Mouse (Mus musculus) heart, postnatal 25 days (tissue): ENCODE data around the gene 1700025F22Rik. TPM values are rescaled to one million over a fixed set of nuclear protein-coding genes. Genes with fewer than 3 reads are reported as not detected.
"Not testable (repeated sequence)": the region's sequence is repeated elsewhere in the genome, so short reads cannot be mapped to it uniquely, and the experiment has no call there.

ENCODE experiments used
- DNase-seq: peaks from one replicate; pipeline ENCODE4 v3.0.0; 2022; ENCODE audit warnings: low spot score
- intact Hi-C: fragments of 180-260 bp; cut with DNase I; formaldehyde crosslinking; loops from one replicate; pipeline ENCODE4 v1.15.1; 2025
- total RNA-seq, 2 experiments: library from RNA; stranded (reverse); gene quantifications; 2 replicates each; pipeline ENCODE4 v1.2.3; 2021

The 1700025F22Rik gene
- not detected for total RNA-seq

GRCm38 (mm10) chr19:11165172-11165571, at the start of gene 1700025F22Rik:
1700025F22Rik (minus strand) TSS chr19:11165320.
- no peak for DNase-seq

GRCm38 (mm10) chr19:11196546-11196945, 31.4 kb upstream of the 1700025F22Rik start, which contains the start of gene Ms4a13:
Ms4a13 (minus strand) TSS chr19:11196737.
- DNase-seq: no peak
- intact Hi-C loops: no loop called here

More at GRCm38 (mm10) chr19:11165172-11165571, at the start of gene 1700025F22Rik:
- intact Hi-C loops: no loop called here

GRCm38 (mm10) chr19:11192552-11192951, 27.4 kb upstream of the 1700025F22Rik start:
- intact Hi-C loops: no loop called here
- DNase-seq: no peak

GRCm38 (mm10) chr19:11184121-11184520, 19.0 kb upstream of the 1700025F22Rik start:
- DNase-seq: no peak
- intact Hi-C loops: no loop called here

GRCm38 (mm10) chr19:11177464-11177863, 12.3 kb upstream of the 1700025F22Rik start:
- DNase-seq: no peak
- intact Hi-C loops: no loop called here

GRCm38 (mm10) chr19:11157890-11158289, 7.2 kb downstream of the 1700025F22Rik start:
- DNase-seq, intact Hi-C loops: not testable (repeated sequence)

- intact Hi-C loops: no loop called here
- DNase-seq: no peak
These were observed 29.8 kb downstream of the 1700025F22Rik start for GRCm38 (mm10) chr19:11135336-11135735.

GRCm38 (mm10) chr19:11134852-11135251, 30.3 kb downstream of the 1700025F22Rik start:
- DNase-seq: no peak
- intact Hi-C loops: no loop called here

- intact Hi-C loops, DNase-seq: not testable (repeated sequence)
These were observed 34.3 kb downstream of the 1700025F22Rik start, which contains the start of gene 1700017D01Rik for GRCm38 (mm10) chr19:11130776-11131175. 1700017D01Rik (minus strand) TSS chr19:11130876.

- intact Hi-C loops: no loop called here
- DNase-seq: no peak
These were observed 35.4 kb downstream of the 1700025F22Rik start for GRCm38 (mm10) chr19:11129702-11130101.

GRCm38 (mm10) chr19:11121016-11121420, 44.1 kb downstream of the 1700025F22Rik start:
- intact Hi-C loops: loop anchor here (2.0 kb wide), 1 partner anchor 76 kb away; no protein-coding TSS in a partner anchor

GRCm38 (mm10) chr19:11119338-11119737, 45.8 kb downstream of the 1700025F22Rik start:
- intact Hi-C loops: no loop called here
- DNase-seq: no peak

More at GRCm38 (mm10) chr19:11121016-11121420, 44.1 kb downstream of the 1700025F22Rik start:
- DNase-seq: not testable (repeated sequence)

- DNase-seq: no peak
- intact Hi-C loops: no loop called here
These were observed 57.4 kb downstream of the 1700025F22Rik start for GRCm38 (mm10) chr19:11107746-11108145.

- no peak for DNase-seq
- intact Hi-C loops: no loop called here
These were observed 63.2 kb downstream of the 1700025F22Rik start for GRCm38 (mm10) chr19:11101880-11102279.

- intact Hi-C loops: no loop called here
- DNase-seq: no peak
These were observed 66.7 kb downstream of the 1700025F22Rik start for GRCm38 (mm10) chr19:11098401-11098800.

GRCm38 (mm10) chr19:11092131-11092530, 73.0 kb downstream of the 1700025F22Rik start:
- intact Hi-C loops, DNase-seq: not testable (repeated sequence)

Other genes with a start within 250 kb of the 1700025F22Rik start
- not detected for gene Zp1, start 244.7 kb downstream of the 1700025F22Rik start, total RNA-seq
- gene Ptgdr2, start 228.2 kb downstream of the 1700025F22Rik start, total RNA-seq: under 1 TPM in 1 of 2 experiments, not detected in 1; 0.08 TPM
- gene Ccdc86, start 216.1 kb downstream of the 1700025F22Rik start, total RNA-seq: 1 to 10 TPM; 5.7 to 6.2 TPM
- not detected for gene Ms4a10, start 190.7 kb downstream of the 1700025F22Rik start, total RNA-seq
- gene Ms4a15, start 172.1 kb downstream of the 1700025F22Rik start, total RNA-seq: not detected
- gene Ms4a18, start 147.3 kb downstream of the 1700025F22Rik start, total RNA-seq: not detected
- gene Ms4a8a, start 84.2 kb downstream of the 1700025F22Rik start, total RNA-seq: 1 to 10 TPM; 1.2 to 1.8 TPM
- not detected for gene 1700017D01Rik, start 34.4 kb downstream of the 1700025F22Rik start, total RNA-seq
- gene Ms4a13, start 31.4 kb upstream of the 1700025F22Rik start, total RNA-seq: not detected
- gene Ms4a12, start 67.1 kb upstream of the 1700025F22Rik start, total RNA-seq: not detected
- under 1 TPM; 0.49 to 0.67 TPM for gene Ms4a1, start 100.9 kb upstream of the 1700025F22Rik start, total RNA-seq
- gene Ms4a5, start 118.6 kb upstream of the 1700025F22Rik start, total RNA-seq: not detected
- gene Ms4a14, start 149.1 kb upstream of the 1700025F22Rik start, total RNA-seq: under 1 TPM; 0.10 to 0.22 TPM
- gene Ms4a7, start 170.8 kb upstream of the 1700025F22Rik start, total RNA-seq: 1 to 10 TPM in 1 of 2 experiments, under 1 TPM in 1; 0.73 to 2.2 TPM
- gene Ms4a4a, start 210.2 kb upstream of the 1700025F22Rik start, total RNA-seq: 1 to 10 TPM; 4.8 to 7.8 TPM
- not detected for gene Ms4a4c, start 239.4 kb upstream of the 1700025F22Rik start, total RNA-seq